Mouse (Mus musculus) bone marrow, adult 2 months (tissue): ENCODE measurements around the gene Dennd5b. TPM values are rescaled to one million over a fixed set of nuclear protein-coding genes. Genes with fewer than 3 reads are reported as not detected.
A peak's percentile ranks its signal among the peaks of the same experiment; 100 is the strongest.

Source experiments
- H3K27ac ChIP-seq: fragments of 200-500 bp; 2 replicates; pipeline ENCODE4 v1.5.1; 2012; ENCODE audit warnings: low read depth, mild to moderate bottlenecking, control low read depth, inconsistent platforms, low read length; ENCODE audit not compliant: control insufficient read depth, poor library complexity, insufficient read depth
- H3K4me1 ChIP-seq: fragments of 200-500 bp; 2 replicates; pipeline ENCODE4 v1.6.1; 2011; ENCODE audit warnings: low read length; ENCODE audit not compliant: control insufficient read depth, insufficient read depth
- H3K4me3 ChIP-seq: fragments of 200-500 bp; replicated peaks from 2 replicates; pipeline ENCODE3; 2011; ENCODE audit warnings: mild to moderate bottlenecking, low read depth, low read length, control low read depth; ENCODE audit not compliant: control insufficient read depth
- CTCF ChIP-seq: fragments of 200-500 bp; IDR thresholded peaks from 2 replicates; pipeline ENCODE4 v1.5.1; 2011; ENCODE audit warnings: low read length, control low read depth; ENCODE audit not compliant: control insufficient read depth, insufficient read depth
- POLR2A ChIP-seq: fragments of 200-500 bp; IDR thresholded peaks from 2 replicates; pipeline ENCODE4 v1.6.1; 2011; ENCODE audit warnings: low read depth, mild to moderate bottlenecking, control low read depth, low read length, borderline replicate concordance; ENCODE audit not compliant: control insufficient read depth
- WGBS: fragments of 180-500 bp; shearing (Covaris S2); methylation state at CpG from one replicate; pipeline ENCODE4 v1.1.7; 2018; 5-methylcytosine and 5-hydroxymethylcytosine counted together
- polyA plus RNA-seq: library from polyadenylated mRNA; stranded (reverse); fragments of >200 nt; gene quantifications from 2 replicates; pipeline ENCODE4 v1.2.4, GENCODE M21; 2011; ENCODE audit warnings: low replicate concordance; ENCODE audit not compliant: missing spikeins, insufficient read depth, insufficient read length

Dennd5b gene
- 1.4 and 3.0 TPM in 2 replicates for polyA plus RNA-seq

DNA sequence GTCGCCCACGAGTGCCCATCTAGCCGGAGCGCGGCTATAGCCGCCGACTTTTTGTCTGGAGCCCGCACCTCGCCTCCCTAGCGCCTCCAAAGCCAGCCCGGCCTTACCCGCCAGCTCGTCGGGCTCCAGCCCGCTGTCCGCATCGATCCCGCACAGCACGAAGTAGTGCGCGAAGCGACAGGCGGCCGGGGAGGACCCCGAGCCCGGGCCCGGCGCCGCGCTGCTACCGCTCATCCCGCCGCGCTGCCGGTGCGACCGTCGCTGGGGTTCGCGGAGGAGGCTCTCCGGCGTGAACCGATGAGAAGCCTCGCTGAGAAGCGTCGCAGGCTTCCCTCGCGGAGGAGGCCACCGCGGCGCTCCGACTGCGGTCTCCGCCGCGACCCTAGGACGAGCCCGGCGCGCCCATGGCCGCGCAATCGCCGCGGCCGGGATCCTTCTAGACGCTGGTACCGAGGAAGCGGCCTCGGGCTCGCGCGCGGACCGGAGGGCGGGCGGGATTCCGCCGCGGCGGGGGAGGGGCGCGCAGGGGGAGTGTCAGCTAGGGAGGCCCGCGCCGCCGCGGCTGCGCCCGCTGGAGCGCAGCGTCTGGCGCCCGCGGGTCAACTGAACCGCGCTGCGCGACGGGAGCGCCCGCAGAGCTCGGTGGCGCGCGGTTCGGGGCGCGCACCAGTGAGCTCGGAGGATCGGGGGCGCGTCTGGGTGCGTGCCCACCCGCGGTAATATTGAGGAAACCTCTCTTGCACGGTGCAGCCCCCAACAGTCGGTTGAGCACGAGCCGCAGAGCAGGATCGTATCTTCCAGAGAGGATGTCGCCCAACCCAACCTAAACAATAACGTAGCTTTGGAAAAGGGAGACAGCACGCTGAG lies at the start of gene Dennd5b:
TSS of gene Dennd5b (minus strand) at position 605 of the 867 bp plus-strand sequence.
- no peak for TF ChIP-seq CTCF
- no peak for TF ChIP-seq POLR2A

DNA sequence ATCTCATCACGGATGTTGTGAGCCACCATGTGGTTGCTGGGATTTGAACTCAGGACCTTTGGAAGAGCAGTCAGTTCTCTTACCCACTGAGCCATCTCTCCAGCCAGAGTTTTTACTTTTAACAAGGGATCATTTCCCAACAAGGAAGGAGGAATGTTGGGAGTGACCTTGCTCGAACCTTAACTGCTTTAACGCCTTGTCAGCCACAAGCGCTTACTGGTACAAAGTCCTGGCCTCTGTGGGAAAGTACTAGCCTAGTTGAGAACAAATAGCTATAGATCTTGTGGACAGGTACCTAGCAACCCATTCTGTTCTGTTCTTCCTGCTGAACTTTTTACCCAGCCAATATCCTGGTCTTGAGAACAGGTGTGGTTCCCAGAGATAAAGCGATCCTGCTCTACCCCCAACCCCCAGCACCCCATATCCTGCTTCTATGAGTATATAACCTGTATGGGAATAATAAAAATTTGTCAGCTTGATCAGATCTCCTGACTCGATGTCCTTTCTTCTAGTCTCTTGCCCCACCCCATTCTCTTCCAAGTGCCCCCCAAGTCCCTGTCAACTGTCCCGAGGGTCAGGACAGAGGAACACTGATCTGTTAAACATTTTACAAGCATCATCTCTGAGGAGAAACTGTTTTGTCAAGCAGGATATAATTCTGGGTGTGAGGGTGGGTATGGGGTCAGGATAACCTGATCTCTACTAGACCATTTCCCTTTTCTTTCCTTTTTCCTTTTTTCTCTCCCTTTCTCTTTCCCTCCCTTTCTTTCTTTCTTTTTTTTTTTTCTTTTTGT lies 47.2 kb upstream of the Dennd5b start:
- Histone ChIP-seq H3K4me3 (no peak overlapping the region), H3K4me1 (no peaks in the 10 kb centered on the region), H3K27ac (no peak overlapping the region)
- 76% methylated on average over 7 of the region's 7 CpGs for WGBS
- TF ChIP-seq POLR2A (no peak), CTCF (no peak)

More for the DNA sequence above, at the start of gene Dennd5b:
- Histone ChIP-seq H3K4me1 (no peaks in the 10 kb centered on the region; the same call in 1 of the 2 replicates), H3K4me3 (peak within 1 kb of the TSS; percentile 68), H3K27ac (peak within 1 kb of the TSS; percentile 66)
- WGBS = under 1% methylated on average over 124 of the region's 124 CpGs

DNA sequence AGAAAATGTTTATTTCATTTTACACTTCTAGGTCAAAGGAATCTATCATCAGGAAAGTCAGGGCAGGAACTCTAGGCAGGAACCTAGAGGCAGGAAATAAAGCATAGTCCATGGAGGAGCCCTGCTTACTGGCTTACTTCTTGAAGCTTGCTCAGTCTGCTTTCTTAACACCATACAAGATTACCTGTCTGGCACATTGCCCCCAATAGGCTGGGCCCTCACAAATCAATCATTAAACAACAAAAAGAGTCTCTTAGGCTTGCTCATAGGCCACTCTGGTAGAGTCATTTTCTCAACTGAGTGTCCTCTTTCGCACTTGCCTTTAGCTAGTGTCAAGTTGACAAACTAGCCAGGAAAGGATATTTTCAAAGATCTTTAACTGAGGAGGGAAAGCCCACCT lies 43.7 kb upstream of the Dennd5b start:
- no peak for TF ChIP-seq POLR2A
- no peak for TF ChIP-seq CTCF
- Histone ChIP-seq H3K4me3 (no peak overlapping the region), H3K27ac (no peak overlapping the region), H3K4me1 (no peaks in the 10 kb centered on the region)
- WGBS = 88% methylated on average over 1 of the region's 1 CpGs

DNA sequence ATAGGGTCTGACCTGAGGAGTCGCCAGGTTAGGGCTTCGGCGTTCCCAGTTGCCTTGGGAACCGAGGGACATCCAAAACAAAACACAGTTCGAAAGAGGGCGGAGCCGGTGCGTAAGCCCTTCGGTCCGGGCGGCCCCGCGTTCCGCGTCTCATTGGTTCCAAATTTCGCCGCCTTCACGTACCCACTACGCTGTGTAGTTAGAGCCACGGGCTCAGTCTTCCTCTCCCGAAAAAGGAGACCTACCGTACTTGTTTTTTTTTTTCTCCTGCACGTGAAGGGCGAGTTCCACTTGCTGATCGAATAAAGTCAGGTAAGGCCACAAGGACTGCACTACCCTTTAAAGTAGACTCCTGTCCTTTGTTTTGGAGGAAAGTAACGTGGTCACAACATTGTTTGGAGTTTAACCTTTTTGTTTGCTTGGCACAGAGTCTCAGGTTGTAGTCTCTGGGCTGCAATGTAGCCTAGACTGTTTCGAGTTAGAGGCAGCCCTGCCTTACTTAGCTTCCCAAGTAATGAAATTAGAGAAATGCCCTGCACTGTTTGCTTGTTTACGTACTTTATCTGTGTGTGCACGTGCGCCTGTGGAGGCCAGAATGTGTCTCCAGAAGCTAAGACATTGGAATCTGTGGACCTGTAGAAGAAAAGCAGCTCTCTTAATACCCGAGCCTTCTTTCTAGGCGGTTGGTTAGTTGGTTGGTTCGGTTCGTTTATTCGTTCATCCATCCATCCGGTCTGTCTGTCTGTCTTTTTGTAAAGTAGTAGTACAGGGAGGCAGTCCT lies 40.1 kb upstream of the Dennd5b start:
- peak overlapping the region; percentile 74 for H3K4me3 ChIP-seq
- no peaks in the 10 kb centered on the region for H3K4me1 ChIP-seq
- no peak overlapping the region; the same call in 1 of the 2 replicates for H3K27ac ChIP-seq
- TF ChIP-seq CTCF (no peak), POLR2A (peak; percentile 40; the same call in 1 of the 2 replicates)
- 1% methylated on average over 36 of the region's 36 CpGs for WGBS

DNA sequence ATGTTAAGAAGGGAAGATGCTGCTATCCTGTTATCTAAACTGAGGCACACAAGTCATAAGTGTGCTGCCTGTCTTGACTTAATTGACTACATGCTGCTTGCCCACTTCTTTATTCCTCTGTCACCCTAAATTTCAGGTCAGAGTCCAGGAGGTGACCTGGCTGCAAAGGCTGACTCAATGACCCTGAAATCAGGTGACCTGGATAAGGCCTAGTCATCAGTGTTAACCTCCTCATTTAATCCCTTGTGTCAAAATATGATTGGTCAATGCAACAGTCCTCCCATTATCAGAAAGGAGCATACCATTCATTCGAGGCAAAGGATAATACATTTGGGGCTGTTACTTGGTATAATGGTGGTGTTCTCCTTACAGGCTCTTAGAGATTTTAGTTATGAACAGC lies 38.0 kb upstream of the Dennd5b start, which contains the start of gene Etfbkmt:
TSS of gene Etfbkmt (plus strand) at position 379 of the 400 bp plus-strand sequence.
- no peak within 1 kb of the TSS for H3K27ac ChIP-seq
- no peak for TF ChIP-seq POLR2A
- TF ChIP-seq CTCF = no peak

DNA sequence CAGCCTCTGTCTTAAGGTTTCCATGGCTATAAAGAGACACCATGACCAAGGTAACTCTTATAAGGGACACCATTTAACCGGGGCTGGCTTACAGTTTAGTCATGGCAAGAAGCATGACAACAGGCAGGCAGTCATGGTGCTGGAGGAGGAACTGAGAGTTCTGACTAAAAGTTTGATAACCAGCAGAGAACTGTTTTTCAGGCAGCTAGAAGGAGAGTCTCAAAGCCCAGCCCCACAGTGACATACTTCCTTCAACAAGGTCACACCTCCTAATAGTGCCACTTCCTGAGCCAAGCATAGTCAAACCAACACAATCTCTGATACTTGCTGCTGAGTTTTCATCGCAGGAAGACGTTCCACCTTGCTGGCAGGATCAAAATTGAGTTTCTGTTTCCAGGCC lies 37.5 kb upstream of the Dennd5b start:
- Histone ChIP-seq H3K27ac (no peak overlapping the region), H3K4me3 (no peak overlapping the region), H3K4me1 (no peaks in the 10 kb centered on the region)
- 75% methylated on average over 3 of the region's 3 CpGs for WGBS
- no peak for TF ChIP-seq POLR2A
- TF ChIP-seq CTCF = no peak

More for the DNA sequence above, 38.0 kb upstream of the Dennd5b start, which contains the start of gene Etfbkmt:
- Histone ChIP-seq H3K4me3 (no peak within 1 kb of the TSS), H3K4me1 (no peaks in the 10 kb centered on the region)
- WGBS = 76% methylated on average over 1 of the region's 1 CpGs

DNA sequence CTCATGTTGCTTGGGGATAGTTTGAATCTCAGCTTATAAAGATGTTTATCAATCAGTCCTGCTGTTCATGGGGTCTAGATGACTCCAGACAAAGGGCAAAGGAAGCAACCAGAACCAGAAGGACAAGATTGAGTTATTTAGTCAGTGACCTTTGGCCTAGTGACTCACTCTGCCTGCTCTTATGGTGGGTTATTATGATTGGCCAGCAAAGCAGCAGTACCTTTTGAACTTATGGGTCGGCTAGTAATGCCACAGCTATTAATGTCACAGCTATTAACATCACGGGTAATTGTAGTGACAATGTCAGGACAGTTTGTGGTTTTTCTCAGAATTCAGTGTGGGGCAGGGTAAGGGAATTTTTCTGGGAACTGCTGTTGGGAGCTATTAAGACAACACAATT lies 36.5 kb upstream of the Dennd5b start:
- Histone ChIP-seq H3K4me3 (no peak overlapping the region), H3K27ac (no peak overlapping the region), H3K4me1 (no peaks in the 10 kb centered on the region)
- 76% methylated on average over 2 of the region's 2 CpGs for WGBS
- TF ChIP-seq POLR2A = no peak

DNA sequence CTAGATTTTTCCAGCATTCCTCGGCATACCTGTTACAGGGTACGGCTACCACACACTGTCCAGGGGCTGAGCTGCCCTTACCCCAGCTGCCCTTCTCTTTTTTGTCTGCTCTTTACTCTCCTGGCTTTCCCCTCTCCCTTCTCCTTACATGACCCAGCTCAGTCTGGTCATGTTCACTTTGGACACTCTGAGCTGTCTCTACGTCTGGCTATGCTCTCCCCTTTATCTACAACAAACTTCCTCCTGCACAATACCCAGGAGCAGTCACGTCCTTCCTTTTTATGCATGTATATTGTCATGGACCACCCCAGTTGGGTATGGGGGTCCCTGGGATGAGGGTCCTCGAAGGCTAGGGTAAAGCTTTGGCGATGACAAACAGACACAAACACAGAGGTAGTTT lies 34.2 kb upstream of the Dennd5b start:
- WGBS = 65% methylated on average over 6 of the region's 6 CpGs
- TF ChIP-seq POLR2A (no peak), CTCF (no peak)
- Histone ChIP-seq H3K27ac (no peak overlapping the region), H3K4me1 (no peaks in the 10 kb centered on the region), H3K4me3 (no peak overlapping the region)
